Mouse (Mus musculus): ENCODE data around the gene Uox.

- TF ChIP-seq CTCF (IDR thresholded peaks at IDR 0.05; ENCODE audit: borderline replicate concordance, insufficient read depth, low read depth, low read length) (no peak), POLR2A (IDR thresholded peaks at IDR 0.05; ENCODE audit: borderline replicate concordance, insufficient read depth, low read length) (no peak)
Measured at GRCm38 (mm10) chr3:146562936-146563335, 7.3 kb upstream of the Uox start.
